Mouse (Mus musculus): ENCODE measurements around the gene Nxph3.

The Nxph3 gene

GRCm38 (mm10) chr11:95494374-95494773 is 20.0 kb downstream of the Nxph3 start:
- no peak for DNase-seq (ENCODE audit: extremely low read depth, low read depth, low spot score)

DNA sequence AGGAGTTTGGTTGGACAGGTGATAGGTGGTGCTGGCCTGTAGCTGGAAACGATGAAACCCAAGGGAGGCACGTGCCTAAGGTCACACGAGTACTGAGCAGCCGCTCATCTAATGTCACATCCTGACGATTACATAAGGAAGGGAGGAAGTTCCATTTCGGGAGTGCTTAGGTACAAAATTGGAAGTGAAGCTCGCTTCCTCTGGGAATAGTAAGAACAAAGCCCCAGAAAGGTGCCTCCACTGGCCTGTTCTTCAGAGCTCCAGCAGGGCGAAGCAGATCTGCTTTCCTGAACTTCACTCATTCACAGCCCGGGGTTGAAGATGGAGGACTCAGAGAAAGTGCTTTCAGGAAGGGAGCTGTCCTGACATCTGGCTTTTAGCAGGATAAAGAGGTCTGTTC is 20.4 kb downstream of the Nxph3 start:
- no peak for DNase-seq (ENCODE audit: extremely low read depth, low read depth, low spot score)

DNA sequence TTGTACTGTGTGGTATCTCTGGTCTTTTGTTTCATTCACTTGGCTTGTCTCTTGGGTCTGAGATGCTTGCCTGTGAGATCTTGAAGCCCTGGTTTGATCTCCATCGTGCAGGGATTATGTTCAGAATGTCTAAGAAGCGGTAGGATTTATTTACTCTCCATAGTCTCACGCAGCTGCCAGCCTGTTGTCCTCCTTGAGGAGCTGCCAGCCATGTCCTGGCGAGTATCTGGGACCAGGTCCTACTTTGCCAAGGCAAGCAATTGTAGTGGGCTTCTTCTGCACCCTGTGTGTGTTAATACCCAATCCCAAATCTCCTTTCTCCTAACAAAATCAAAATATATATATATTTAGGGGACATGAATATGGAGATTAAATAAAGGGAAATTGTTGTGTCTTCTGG is 21.4 kb downstream of the Nxph3 start:
- DNase-seq (ENCODE audit: extremely low read depth, low read depth, low spot score) = no peak

DNA sequence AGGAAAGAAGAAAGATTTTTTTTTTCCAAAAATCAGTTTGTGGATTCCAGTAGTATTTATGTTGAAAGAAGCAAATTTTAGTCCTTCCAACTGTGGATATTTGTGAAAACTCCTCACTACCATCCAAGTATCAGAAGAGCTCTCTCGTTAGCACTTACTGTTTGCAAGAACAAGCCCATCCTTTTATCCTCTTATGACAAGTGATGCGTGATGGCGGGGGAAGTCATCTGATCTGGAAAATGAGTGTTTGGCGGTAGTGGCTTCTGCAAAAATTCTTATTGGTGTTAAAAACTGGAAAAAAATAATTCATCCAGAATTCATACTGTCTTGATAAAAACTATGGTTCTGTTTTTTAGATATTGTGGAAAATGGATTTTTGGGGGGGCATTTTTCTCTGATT is 22.1 kb downstream of the Nxph3 start:
- DNase-seq (ENCODE audit: extremely low read depth, low read depth, low spot score) = no peak

DNA sequence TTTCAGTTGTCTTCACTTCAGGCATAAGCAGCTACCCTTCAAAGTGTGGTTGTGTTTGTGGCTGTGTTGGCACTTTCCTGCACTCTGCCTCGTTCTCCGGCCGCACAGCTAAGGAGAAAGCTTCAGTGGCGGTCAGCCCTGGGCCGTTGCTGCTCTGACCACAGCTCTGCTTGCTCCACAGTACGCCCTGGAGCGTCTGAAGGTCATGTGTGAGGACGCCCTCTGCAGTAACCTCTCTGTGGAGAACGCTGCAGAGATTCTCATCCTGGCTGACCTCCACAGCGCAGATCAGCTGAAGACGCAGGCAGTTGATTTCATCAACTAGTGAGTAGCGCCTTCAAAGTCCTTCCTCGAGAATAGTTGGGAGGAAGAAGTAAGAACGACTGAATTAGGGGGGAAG is 24.3 kb downstream of the Nxph3 start:
- DNase-seq (ENCODE audit: extremely low read depth, low read depth, low spot score) = no peak

- DNase-seq (ENCODE audit: extremely low read depth, low read depth, low spot score) = no peak
Measured at GRCm38 (mm10) chr11:95487237-95487636, 27.1 kb downstream of the Nxph3 start.

DNA sequence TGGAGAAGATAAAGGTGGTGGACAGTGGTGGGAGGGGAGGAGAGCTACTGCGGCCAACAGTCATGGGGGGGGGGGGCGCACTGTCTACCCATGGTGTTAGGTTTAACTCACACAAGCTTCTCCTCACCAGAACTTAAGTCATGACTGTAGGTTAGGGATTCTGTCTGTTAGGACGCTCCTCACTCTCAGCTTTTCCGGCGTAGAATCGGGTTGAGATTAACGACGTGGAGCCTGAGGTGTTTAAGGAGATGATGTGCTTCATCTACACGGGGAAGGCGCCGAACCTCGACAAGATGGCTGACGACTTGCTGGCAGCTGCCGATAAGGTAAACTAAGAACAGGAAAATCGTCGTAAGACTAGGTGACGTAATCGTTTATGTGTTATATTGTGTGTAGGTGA is 28.7 kb downstream of the Nxph3 start:
- no peak for DNase-seq (ENCODE audit: extremely low read depth, low read depth, low spot score)

- no peak for DNase-seq (ENCODE audit: extremely low read depth, low read depth, low spot score)
Measured at GRCm38 (mm10) chr11:95480662-95481061, 33.7 kb downstream of the Nxph3 start.

DNA sequence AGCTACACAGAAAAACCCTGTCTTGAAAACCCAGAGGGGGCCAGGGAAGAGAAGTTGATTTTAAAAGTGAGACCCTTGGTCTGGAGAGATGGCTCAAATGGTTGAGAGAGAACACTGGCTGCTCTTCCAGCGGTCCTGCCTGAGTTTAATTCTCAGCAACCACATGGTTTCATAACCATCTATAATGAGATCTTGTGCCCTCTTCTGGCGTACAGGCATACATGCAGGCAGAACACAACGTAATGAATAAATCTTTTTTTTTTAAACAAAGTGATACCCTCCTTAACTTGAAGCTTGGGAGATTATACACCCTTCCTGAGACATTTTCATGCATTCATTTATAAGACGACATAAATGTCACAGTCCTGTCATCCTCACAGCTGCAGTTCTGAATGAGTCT is 34.9 kb downstream of the Nxph3 start:
- DNase-seq (ENCODE audit: extremely low read depth, low read depth, low spot score) = no peak

GRCm38 (mm10) chr11:95476323-95476722 is 38.0 kb downstream of the Nxph3 start:
- DNase-seq (ENCODE audit: extremely low read depth, low read depth, low spot score) = no peak

DNA sequence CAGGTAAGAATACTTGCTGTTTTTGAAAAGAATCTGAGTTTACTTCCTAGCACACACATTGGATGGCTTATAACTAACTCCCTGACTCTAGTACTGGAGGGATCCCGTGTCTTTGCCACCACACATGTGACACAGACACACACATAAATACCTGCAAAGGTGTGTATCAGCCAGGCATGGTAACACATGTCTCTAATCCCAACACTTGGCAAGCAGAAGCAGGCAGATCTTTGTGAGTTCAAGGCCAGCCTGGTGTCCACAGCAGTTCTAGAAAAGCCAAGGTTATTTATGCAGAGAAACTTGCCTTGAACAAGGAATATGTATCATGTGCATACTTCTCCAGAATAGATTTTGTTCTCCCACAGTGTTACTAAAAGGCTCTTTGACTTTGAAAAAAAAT is 40.9 kb downstream of the Nxph3 start:
- no peak for DNase-seq (ENCODE audit: extremely low read depth, low read depth, low spot score)

DNA sequence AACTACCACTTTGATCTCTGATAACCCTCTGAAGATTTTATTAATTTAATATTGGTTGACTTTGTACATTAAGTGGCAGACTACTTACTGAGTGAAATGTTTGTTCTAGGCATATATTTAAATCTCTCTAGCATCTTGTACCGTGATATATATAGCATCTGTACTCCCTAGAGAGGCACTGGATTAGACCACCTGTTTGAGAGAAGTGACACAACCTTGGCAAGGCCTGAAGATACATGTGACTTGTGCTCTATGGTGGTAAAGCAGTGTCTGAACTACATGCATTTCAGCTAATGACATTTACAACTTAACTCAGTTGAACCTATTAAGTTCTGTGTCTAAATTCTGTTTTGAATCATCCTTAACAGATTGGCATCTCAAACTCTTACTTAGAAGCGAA is 41.4 kb downstream of the Nxph3 start:
- no peak for DNase-seq (ENCODE audit: extremely low read depth, low read depth, low spot score)

- DNase-seq (ENCODE audit: extremely low read depth, low read depth, low spot score) = peak; percentile 23
Measured at GRCm38 (mm10) chr11:95467731-95468130, 46.6 kb downstream of the Nxph3 start.

GRCm38 (mm10) chr11:95462168-95462567 is 52.2 kb downstream of the Nxph3 start:
- DNase-seq (ENCODE audit: extremely low read depth, low read depth, low spot score) = no peak

GRCm38 (mm10) chr11:95460872-95461271 is 53.5 kb downstream of the Nxph3 start:
- DNase-seq (ENCODE audit: extremely low read depth, low read depth, low spot score) = no peak

All from fat pad, adult 2 months (tissue).